Mouse (Mus musculus): ENCODE data around the gene Ly6g6c. TPM values are rescaled to one million over a fixed set of nuclear protein-coding genes. Genes with fewer than 3 reads are reported as not detected.

The Ly6g6c gene
- total and polyA plus RNA-seq, 2 experiments, result not detected

- no peaks in the 10 kb centered on the region for H3K79me2 ChIP-seq (ENCODE audit: control insufficient read depth, insufficient read depth, low read length)
- no peak for TF ChIP-seq POLR2A (IDR thresholded peaks at IDR 0.05; ENCODE audit: extremely low read depth, insufficient read depth, low read length)
- peaks cover 3% of the 10 kb centered on the region; the same call in 1 of the 2 replicates for H3K4me1 ChIP-seq (ENCODE audit: control insufficient read depth, insufficient read depth, low read length)
- no peaks in the 10 kb centered on the region for H3K36me3 ChIP-seq (ENCODE audit: control insufficient read depth, insufficient read depth, low read length)
- DNase-seq (ENCODE audit: extremely low read depth, low read depth, low spot score), result no peak
- WGBS, result 91% methylated on average over 3 of the region's 3 CpGs
- H3K4me3 ChIP-seq (ENCODE audit: insufficient read depth, low read depth, low read length), result no peak overlapping the region
- no peak overlapping the region for H3K9ac ChIP-seq (ENCODE audit: low read depth, low read length)
- no peak overlapping the region for H3K27ac ChIP-seq (replicated peaks; ENCODE audit: insufficient read depth, low read depth, low read length)
- H3K27me3 ChIP-seq (ENCODE audit: control insufficient read depth, insufficient read depth, low read length), result peaks cover 2% of the 10 kb centered on the region; the same call in 1 of the 2 replicates
Observed at GRCm38 (mm10) chr17:35063466-35063865, 1.7 kb upstream of the Ly6g6c start.

- Histone ChIP-seq H3K27ac (replicated peaks; ENCODE audit: insufficient read depth, low read depth, low read length) (no peak overlapping the region), H3K36me3 (ENCODE audit: control insufficient read depth, insufficient read depth, low read length) (no peaks in the 10 kb centered on the region), H3K27me3 (ENCODE audit: control insufficient read depth, insufficient read depth, low read length) (peaks cover 2% of the 10 kb centered on the region; the same call in 1 of the 2 replicates), H3K4me3 (ENCODE audit: insufficient read depth, low read depth, low read length) (no peak overlapping the region), H3K9ac (ENCODE audit: low read depth, low read length) (no peak overlapping the region), H3K4me1 (ENCODE audit: control insufficient read depth, insufficient read depth, low read length) (peaks cover under 1% of the 10 kb centered on the region; the same call in 1 of the 2 replicates), H3K79me2 (ENCODE audit: control insufficient read depth, insufficient read depth, low read length) (no peaks in the 10 kb centered on the region)
- no peak for TF ChIP-seq POLR2A (IDR thresholded peaks at IDR 0.05; ENCODE audit: extremely low read depth, insufficient read depth, low read length)
- TF ChIP-seq CTCF (IDR thresholded peaks at IDR 0.05; ENCODE audit: low read depth, low read length), result no peak
- no peak for DNase-seq (ENCODE audit: extremely low read depth, low read depth, low spot score)
- WGBS, result 45% methylated on average over 10 of the region's 10 CpGs
Observed at GRCm38 (mm10) chr17:35064378-35064877, 760 bp upstream of the Ly6g6c start.

GRCm38 (mm10) chr17:35066084-35066483 is 896 bp downstream of the Ly6g6c start, which contains the start of gene Mpig6b:
Gene Mpig6b, minus strand, starts transcription at chr17:35066184.
- peak within 1 kb of the TSS; percentile 24 for H3K4me3 ChIP-seq (ENCODE audit: insufficient read depth, low read depth, low read length)
- no peaks in the 10 kb centered on the region for H3K79me2 ChIP-seq (ENCODE audit: control insufficient read depth, insufficient read depth, low read length)
- no peaks in the 10 kb centered on the region for H3K36me3 ChIP-seq (ENCODE audit: control insufficient read depth, insufficient read depth, low read length)
- DNase-seq (ENCODE audit: extremely low read depth, low read depth, low spot score), result no peak
- TF ChIP-seq CTCF (IDR thresholded peaks at IDR 0.05; ENCODE audit: low read depth, low read length) (no peak), POLR2A (IDR thresholded peaks at IDR 0.05; ENCODE audit: extremely low read depth, insufficient read depth, low read length) (no peak)
- WGBS, result 50% methylated on average over 10 of the region's 10 CpGs
- no peak within 1 kb of the TSS for H3K9ac ChIP-seq (ENCODE audit: low read depth, low read length)
- H3K4me1 ChIP-seq (ENCODE audit: control insufficient read depth, insufficient read depth, low read length), result no peaks in the 10 kb centered on the region
- peaks cover 2% of the 10 kb centered on the region; the same call in 1 of the 2 replicates for H3K27me3 ChIP-seq (ENCODE audit: control insufficient read depth, insufficient read depth, low read length)
- no peak within 1 kb of the TSS for H3K27ac ChIP-seq (replicated peaks; ENCODE audit: insufficient read depth, low read depth, low read length)

GRCm38 (mm10) chr17:35068213-35068914 is 3.2 kb downstream of the Ly6g6c start:
- WGBS, result 70% methylated on average over 17 of the region's 17 CpGs
- TF ChIP-seq POLR2A (IDR thresholded peaks at IDR 0.05; ENCODE audit: extremely low read depth, insufficient read depth, low read length) (no peak), CTCF (IDR thresholded peaks at IDR 0.05; ENCODE audit: low read depth, low read length) (no peak)
- H3K27me3 ChIP-seq (ENCODE audit: control insufficient read depth, insufficient read depth, low read length), result peaks cover 2% of the 10 kb centered on the region; the same call in 1 of the 2 replicates

GRCm38 (mm10) chr17:35070556-35071229 is 5.5 kb downstream of the Ly6g6c start:
- Histone ChIP-seq H3K4me3 (ENCODE audit: insufficient read depth, low read depth, low read length) (no peak overlapping the region), H3K36me3 (ENCODE audit: control insufficient read depth, insufficient read depth, low read length) (no peaks in the 10 kb centered on the region), H3K27ac (replicated peaks; ENCODE audit: insufficient read depth, low read depth, low read length) (no peak overlapping the region), H3K9ac (ENCODE audit: low read depth, low read length) (no peak overlapping the region), H3K4me1 (ENCODE audit: control insufficient read depth, insufficient read depth, low read length) (no peaks in the 10 kb centered on the region), H3K27me3 (ENCODE audit: control insufficient read depth, insufficient read depth, low read length) (peaks cover 2% of the 10 kb centered on the region; the same call in 1 of the 2 replicates), H3K79me2 (ENCODE audit: control insufficient read depth, insufficient read depth, low read length) (no peaks in the 10 kb centered on the region)
- 74% methylated on average over 6 of the region's 6 CpGs for WGBS
- DNase-seq (ENCODE audit: extremely low read depth, low read depth, low spot score), result no peak
- no peak for TF ChIP-seq POLR2A (IDR thresholded peaks at IDR 0.05; ENCODE audit: extremely low read depth, insufficient read depth, low read length)
- no peak for TF ChIP-seq CTCF (IDR thresholded peaks at IDR 0.05; ENCODE audit: low read depth, low read length)

More at GRCm38 (mm10) chr17:35068213-35068914, 3.2 kb downstream of the Ly6g6c start:
- no peaks in the 10 kb centered on the region for H3K79me2 ChIP-seq (ENCODE audit: control insufficient read depth, insufficient read depth, low read length)
- no peaks in the 10 kb centered on the region for H3K36me3 ChIP-seq (ENCODE audit: control insufficient read depth, insufficient read depth, low read length)
- DNase-seq (ENCODE audit: extremely low read depth, low read depth, low spot score), result no peak
- no peak overlapping the region for H3K9ac ChIP-seq (ENCODE audit: low read depth, low read length)
- H3K4me3 ChIP-seq (ENCODE audit: insufficient read depth, low read depth, low read length), result no peak overlapping the region
- no peaks in the 10 kb centered on the region for H3K4me1 ChIP-seq (ENCODE audit: control insufficient read depth, insufficient read depth, low read length)
- H3K27ac ChIP-seq (replicated peaks; ENCODE audit: insufficient read depth, low read depth, low read length), result no peak overlapping the region

All from liver, adult 2 months (tissue).